Mouse (Mus musculus) bone marrow, adult 2 months (tissue): ENCODE measurements around the gene Mgat4d.

Source experiments
- CTCF ChIP-seq: fragments of 200-500 bp; IDR thresholded peaks from 2 replicates; pipeline ENCODE4 v1.5.1; 2011; ENCODE audit warnings: low read length, control low read depth; ENCODE audit not compliant: control insufficient read depth, insufficient read depth
- POLR2A ChIP-seq: fragments of 200-500 bp; IDR thresholded peaks from 2 replicates; pipeline ENCODE4 v1.6.1; 2011; ENCODE audit warnings: low read depth, mild to moderate bottlenecking, control low read depth, low read length, borderline replicate concordance; ENCODE audit not compliant: control insufficient read depth

DNA sequence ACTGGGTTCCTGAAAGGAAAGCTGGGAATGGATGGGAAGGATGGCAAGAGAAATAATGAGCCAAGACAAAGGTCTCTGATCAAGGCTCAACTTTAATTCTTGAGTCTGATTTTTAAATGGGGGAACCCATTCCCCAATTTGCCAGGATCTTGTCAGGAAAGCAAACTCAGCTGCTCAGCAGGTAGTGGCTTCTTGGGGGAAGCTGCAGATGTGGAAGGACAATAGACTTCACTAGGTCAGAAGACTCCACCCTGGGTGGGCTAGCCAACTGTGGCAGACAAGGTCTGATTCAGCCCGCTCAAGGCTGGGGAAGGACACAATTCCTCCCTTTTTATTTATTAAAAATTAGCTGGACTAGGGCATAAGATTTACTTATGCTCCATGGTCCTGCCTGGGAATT, 43.3 kb upstream of the Mgat4d start:
- TF ChIP-seq CTCF (no peak), POLR2A (no peak)
